Mouse (Mus musculus) stomach, postnatal 0 days (tissue): ENCODE measurements around the gene Rbm45.

Experiments
- CTCF ChIP-seq: IDR thresholded peaks from 2 replicates; pipeline ENCODE4 v1.5.1; 2016; ENCODE audit warnings: antibody characterized with exemption, low read depth, mild to moderate bottlenecking, moderate library complexity
- EP300 ChIP-seq: optimal IDR thresholded peaks from 2 replicates; pipeline ENCODE3; 2016; ENCODE audit warnings: antibody characterized with exemption

DNA sequence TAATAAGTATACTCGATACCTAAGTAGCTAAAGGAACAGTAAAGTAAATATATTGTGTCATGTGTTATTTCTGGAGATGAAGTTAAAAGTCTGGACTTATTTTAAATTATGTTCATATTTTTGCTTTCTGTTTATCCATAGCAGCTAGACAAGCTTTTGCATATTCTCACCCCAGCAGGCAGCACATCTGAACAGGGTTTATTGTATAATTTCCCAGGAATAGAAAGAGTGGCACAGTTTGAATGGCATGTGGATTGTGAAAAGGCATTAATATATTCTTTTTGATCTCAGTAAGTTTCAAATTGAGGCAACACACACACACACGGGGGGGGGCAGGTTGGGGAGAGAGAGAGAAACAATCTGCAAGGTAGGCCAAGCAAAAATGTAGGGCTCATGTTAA lies 43.1 kb downstream of the Rbm45 start:
- TF ChIP-seq EP300: no peak
- TF ChIP-seq CTCF: no peak
